Mouse (Mus musculus): Measurements from ENCODE around the gene Cfap20.
"Not testable (repeated sequence)": the region's sequence is repeated elsewhere in the genome, so short reads cannot be mapped to it uniquely, and the experiment has no call there.

Gene Cfap20

GRCm38 (mm10) chr8:95411309-95411972 lies 23.2 kb downstream of the Cfap20 start:
- DNase-seq: no peak

GRCm38 (mm10) chr8:95409518-95409917 lies 25.2 kb downstream of the Cfap20 start:
- DNase-seq: no peak

- DNase-seq: no peak
Measured at GRCm38 (mm10) chr8:95401091-95401490, 33.6 kb downstream of the Cfap20 start.

- no peak for DNase-seq
Measured at GRCm38 (mm10) chr8:95399131-95399530, 35.5 kb downstream of the Cfap20 start.

- no peak for DNase-seq
Measured at GRCm38 (mm10) chr8:95397201-95397600, 37.5 kb downstream of the Cfap20 start.

GRCm38 (mm10) chr8:95396752-95397151 lies 37.9 kb downstream of the Cfap20 start:
- no peak for DNase-seq

GRCm38 (mm10) chr8:95395186-95395918 lies 39.3 kb downstream of the Cfap20 start:
- DNase-seq: no peak

- DNase-seq: no peak
Measured at GRCm38 (mm10) chr8:95392604-95393003, 42.1 kb downstream of the Cfap20 start.

- DNase-seq: no peak
Measured at GRCm38 (mm10) chr8:95391101-95391500, 43.6 kb downstream of the Cfap20 start.

GRCm38 (mm10) chr8:95390312-95390711 lies 44.4 kb downstream of the Cfap20 start:
- peak in 1 of 2 experiments; percentile 32 for DNase-seq

GRCm38 (mm10) chr8:95387936-95388335 lies 46.7 kb downstream of the Cfap20 start:
- DNase-seq: no peak

- no peak for DNase-seq
Measured at GRCm38 (mm10) chr8:95387221-95387620, 47.4 kb downstream of the Cfap20 start.

GRCm38 (mm10) chr8:95386037-95386436 lies 48.6 kb downstream of the Cfap20 start:
- no peak for DNase-seq

- DNase-seq: no peak
Measured at GRCm38 (mm10) chr8:95384501-95384900, 50.2 kb downstream of the Cfap20 start.

GRCm38 (mm10) chr8:95381595-95381994 lies 53.1 kb downstream of the Cfap20 start:
- no peak for DNase-seq

- no peak for DNase-seq
Measured at GRCm38 (mm10) chr8:95380953-95381352, 53.7 kb downstream of the Cfap20 start.

GRCm38 (mm10) chr8:95378928-95379327 lies 55.7 kb downstream of the Cfap20 start:
- not testable (repeated sequence) for DNase-seq

GRCm38 (mm10) chr8:95377863-95378291 lies 56.8 kb downstream of the Cfap20 start:
- no peak for DNase-seq

- no peak for DNase-seq
Measured at GRCm38 (mm10) chr8:95377101-95377500, 57.6 kb downstream of the Cfap20 start.

- DNase-seq: no peak
Measured at GRCm38 (mm10) chr8:95376309-95376999, 58.2 kb downstream of the Cfap20 start.

- DNase-seq: no peak
Measured at GRCm38 (mm10) chr8:95375374-95375930, 59.2 kb downstream of the Cfap20 start.

- DNase-seq: no peak
Measured at GRCm38 (mm10) chr8:95374429-95374828, 60.2 kb downstream of the Cfap20 start.

GRCm38 (mm10) chr8:95373389-95374002 lies 61.2 kb downstream of the Cfap20 start:
- DNase-seq: no peak

All from thymus, adult 18-20 months (tissue).